Mouse (Mus musculus) thymus, adult 18-20 months (tissue): ENCODE measurements around the gene Ddx1.

Experiments
- DNase-seq, 2 experiments: peaks; one replicate each; pipeline ENCODE4 v3.0.0; 2022; ENCODE audit warnings: mixed read lengths in 2 of 2

Ddx1 gene

DNA sequence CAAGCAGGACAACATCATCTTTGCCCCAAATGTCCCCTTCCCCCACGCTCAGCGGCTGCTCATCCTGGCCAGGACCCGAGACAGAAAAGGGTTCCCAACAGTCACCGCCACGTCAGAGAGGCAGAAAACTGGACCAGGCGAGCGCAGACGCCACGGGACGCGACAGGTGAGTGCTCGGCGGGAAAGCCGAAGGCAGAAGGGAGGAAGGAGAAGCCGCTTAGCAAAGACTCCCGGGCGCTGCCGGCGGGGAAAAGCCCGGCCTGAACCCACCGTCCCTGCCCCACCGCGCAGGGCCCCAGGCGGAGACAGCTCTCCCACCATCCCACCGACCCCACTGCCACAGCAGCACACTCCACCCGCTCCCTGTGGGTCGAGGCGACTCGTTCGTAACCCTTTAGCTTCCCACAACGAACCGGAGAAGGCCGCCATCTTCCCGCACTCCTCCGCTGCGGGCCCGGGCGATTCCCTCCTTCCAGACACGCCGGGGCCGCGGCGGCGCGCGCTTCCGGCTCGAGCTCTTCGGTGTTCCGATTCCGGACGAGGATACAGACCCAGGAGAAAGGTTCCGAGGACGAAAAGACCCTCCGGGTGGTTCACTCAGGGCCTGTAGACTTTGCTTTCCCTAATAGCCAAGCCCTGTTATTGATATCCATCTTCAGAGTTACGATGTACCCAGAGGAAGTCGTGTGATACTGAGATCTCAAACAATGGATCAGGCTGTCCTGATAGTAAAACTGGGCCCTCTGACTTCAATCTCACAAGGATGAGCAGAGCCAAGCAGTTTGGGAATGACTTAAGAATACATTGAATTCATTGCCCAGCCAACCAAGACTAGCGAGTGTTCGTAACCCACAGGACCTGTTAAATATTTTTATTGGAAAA, at the start of gene Ddx1:
TSS of gene Ddx1 (minus strand) at position 523 of the 882 bp plus-strand sequence.
- peak; percentile 43 to 57 for DNase-seq

DNA sequence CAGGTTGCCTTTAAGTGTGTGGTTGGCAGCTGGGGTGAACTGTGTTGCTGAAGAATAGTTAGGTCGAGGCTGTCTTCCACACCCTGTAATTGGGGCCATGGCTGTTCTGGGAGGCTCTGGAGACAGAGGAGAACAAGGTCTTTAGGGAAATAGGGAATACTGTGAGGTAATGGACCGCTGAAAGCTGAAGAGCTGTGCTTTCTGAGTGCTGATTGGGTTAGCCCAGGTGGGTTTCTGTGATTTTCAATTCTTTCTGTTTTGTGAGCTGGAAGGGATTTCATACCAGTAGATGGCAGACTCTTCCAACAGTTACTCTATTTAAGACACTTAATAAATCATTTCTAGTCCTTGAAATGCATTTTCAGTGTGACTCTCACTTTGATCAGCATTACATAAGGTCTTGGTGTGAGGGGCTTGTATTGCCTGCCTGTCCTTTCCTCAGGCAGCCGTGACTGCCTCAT, 44.4 kb upstream of the Ddx1 start:
- no peak for DNase-seq

DNA sequence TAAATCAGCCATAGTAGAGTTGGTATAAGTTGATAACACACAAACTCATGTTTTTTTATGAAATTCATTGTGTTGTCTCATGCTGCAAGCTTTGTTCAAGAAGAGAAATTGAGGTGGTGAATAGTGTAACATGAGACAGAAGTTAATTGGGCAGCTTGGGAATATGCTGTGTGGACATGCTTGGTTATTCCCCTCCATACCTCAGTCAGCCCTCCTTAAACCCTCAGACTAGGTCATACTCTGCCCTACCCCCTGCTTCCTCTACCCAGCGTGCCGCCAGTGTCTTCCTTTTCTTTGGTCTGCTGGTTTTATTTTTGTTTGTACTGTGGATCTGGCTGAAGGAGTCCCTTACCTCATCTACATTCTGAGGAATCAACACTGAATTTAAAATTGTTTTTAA, 42.4 kb upstream of the Ddx1 start:
- DNase-seq, result no peak

DNA sequence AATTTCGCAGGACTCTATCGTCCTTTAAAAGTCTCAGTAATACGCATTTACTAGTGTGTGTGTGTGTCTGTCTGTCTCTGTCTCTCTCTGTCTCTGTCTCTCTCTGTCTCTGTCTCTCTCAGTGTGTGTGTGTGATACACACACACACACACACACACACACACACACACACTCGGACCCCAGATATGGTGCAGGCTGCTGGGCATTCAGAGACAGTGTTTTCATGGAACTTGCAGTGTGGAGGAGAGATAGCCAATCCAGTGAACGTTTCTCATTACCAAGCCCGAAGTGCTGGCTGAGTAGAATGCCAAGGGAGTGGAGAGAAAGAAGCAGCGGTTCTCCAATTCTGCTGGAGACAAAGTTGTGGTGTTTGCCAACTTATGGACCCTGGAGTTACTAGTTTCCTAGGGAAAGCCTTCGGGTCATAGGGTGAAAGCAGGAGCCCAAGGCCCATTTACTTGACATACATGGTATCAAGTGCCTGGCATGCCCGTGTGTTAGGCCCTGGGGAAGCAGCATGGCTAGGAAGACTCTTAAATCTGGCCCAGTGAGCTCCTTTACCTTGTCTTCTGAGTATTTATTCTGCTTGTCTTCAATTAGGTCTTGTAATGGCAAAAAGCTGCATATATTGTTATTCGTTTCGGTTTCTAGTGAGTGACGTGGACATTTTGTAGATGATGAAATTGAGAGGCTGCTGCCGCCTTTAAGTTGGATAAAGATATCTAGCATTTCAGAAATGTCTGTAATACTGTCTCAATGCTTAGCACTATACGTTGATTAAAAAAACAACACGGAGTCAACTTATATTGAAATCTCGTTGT, 20.8 kb upstream of the Ddx1 start:
- DNase-seq, result no peak

DNA sequence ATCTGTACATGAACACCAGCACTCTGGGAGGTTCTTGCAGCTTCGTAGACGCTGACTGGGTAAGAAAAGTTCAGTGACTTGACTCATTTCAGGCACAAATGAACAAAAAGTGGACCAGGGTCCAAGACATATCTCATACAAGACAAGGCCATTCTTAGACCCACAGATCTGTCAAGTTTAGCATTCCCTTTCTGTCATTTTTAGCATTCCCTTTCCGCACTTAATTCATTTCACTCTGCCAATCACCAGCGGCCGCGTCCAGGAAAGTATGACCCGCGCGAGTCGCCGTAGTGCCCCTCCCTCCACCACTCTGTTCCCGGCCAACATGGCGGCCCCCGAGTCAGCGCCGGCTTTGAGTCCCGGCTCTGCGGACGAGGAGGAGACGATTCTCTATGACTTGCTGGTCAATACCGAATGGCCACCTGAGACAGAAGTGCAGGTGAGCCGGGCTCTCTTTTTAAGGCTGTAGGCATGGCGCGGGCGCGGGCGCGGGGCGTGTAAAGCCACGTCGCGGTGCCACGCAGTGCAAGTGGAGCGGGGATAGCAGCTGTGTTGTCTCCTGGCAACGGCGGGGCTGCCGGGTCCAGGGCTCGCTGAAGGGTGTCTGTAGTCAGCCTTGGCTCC, 19.9 kb upstream of the Ddx1 start, which contains the start of gene Nbas:
TSS of gene Nbas (plus strand) at position 308 of the 624 bp plus-strand sequence.
- DNase-seq, result peak; percentile 55

- DNase-seq, result no peak
Measured at GRCm38 (mm10) chr12:13268412-13268811, 19.4 kb upstream of the Ddx1 start.

DNA sequence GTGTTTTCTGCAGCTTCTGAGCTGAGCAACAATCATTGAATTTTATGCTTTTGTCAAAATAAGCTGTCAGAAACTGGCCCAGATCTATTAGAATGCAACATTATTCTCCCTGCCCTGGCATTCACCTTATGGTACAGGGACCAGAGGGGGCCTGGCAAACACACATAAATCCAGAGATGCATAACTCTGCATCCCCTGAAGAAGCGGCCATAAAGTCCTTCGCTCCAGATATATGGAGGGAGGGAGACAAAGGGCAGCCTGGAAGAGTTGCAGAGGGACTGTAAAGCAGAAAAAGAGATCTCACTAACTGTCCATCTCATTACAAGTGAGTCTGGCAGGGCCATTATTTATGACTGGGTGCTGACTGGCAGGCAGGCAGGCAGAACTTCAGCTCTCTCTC, 6.7 kb upstream of the Ddx1 start:
- DNase-seq, result no peak

DNA sequence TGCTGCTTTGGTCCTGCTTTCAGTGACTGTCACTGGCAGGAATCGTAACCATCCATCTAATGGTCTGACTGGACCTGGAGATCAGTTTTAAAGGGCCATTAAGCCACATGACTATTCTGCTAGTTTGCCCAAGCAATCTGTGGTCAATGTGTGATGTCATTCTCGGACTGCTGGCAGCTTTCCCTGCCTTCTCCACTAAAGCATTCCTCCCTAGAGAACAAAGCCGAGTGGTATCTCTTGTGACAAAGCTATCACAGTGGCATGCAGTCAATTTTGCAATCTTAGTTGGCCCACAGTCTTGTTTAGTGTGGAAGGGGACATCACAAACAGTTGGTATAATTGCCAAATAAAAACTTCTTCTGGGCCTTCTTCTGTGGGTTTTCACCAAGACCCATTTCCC, 6.1 kb upstream of the Ddx1 start:
- no peak for DNase-seq

DNA sequence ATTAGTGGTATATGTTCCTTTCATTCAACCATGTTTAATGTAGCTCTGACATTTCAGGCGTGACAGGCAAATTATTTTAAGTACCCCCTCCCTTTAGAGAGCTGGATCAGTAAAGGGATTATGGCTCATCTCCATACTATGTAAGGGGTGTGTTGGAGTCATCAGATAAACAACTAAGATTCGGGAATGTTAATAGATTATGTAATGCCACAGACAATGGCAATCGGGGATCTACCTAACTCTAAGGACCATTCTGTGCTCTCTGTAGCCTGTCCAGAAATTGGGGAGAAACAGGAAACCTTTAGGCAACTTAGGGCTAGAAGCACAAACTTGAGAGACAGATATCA, 533 bp upstream of the Ddx1 start:
- no peak for DNase-seq

GRCm38 (mm10) chr12:13242453-13242852, 6.6 kb downstream of the Ddx1 start:
- no peak for DNase-seq

- DNase-seq, result no peak
Measured at GRCm38 (mm10) chr12:13218101-13218514, 30.9 kb downstream of the Ddx1 start.

GRCm38 (mm10) chr12:13217568-13217967, 31.4 kb downstream of the Ddx1 start:
- DNase-seq, result no peak

GRCm38 (mm10) chr12:13216501-13217103, 32.4 kb downstream of the Ddx1 start:
- no peak for DNase-seq

DNA sequence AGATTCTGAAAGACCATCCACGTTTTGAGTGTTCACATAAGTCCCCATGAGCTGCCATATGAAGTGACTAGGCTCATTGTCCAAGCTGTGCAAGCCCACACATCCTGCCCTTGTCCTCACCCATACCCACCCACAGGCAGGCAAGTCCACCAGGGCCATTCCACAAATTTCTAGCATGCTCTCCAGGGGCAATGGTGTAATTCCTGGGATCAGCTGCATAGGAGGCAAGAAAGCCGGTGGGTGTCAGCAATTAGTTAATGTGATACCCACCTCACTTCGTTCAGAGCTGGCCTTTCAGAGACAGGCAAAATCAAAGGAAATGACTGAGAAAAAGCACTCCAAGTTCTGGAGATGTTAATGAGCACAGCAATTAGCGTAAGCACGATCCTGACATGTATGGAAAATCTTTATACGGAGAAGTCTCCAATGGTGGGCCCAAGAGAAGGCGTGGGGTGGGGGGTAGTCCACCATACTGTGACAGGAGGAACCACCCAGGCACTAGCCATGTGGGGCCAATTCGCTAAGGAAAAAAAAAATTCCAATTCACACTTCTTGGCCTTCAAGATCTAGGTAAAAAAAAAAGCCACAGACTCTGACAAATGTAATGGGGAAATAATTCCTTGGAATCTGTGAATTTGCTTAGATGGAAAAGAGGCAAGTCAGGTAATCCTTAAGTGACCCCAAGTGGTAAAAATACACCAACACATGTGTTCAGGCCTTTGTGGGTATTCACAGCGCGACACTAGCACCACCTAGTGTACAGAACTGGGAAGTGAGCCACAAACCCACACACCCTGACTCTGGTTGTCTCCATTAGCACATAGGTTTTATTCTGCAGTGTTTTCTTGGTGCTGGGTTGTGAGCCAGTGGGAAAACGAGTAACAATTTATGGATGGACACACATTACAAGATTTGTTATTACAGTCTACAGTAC, 34.4 kb downstream of the Ddx1 start:
- peak; percentile 22 to 32 for DNase-seq

- no peak for DNase-seq
Measured at GRCm38 (mm10) chr12:13211746-13212482, 37.1 kb downstream of the Ddx1 start.

GRCm38 (mm10) chr12:13209692-13210377, 39.2 kb downstream of the Ddx1 start:
- DNase-seq, result no peak

- no peak for DNase-seq
Measured at GRCm38 (mm10) chr12:13208983-13209451, 40.0 kb downstream of the Ddx1 start.

- no peak for DNase-seq
Measured at GRCm38 (mm10) chr12:13208517-13208916, 40.5 kb downstream of the Ddx1 start.

- no peak for DNase-seq
Measured at GRCm38 (mm10) chr12:13207099-13207498, 41.9 kb downstream of the Ddx1 start.

GRCm38 (mm10) chr12:13205733-13206132, 43.3 kb downstream of the Ddx1 start:
- no peak for DNase-seq
